Mouse (Mus musculus) C2C12 (cell line): Measurements from ENCODE around the gene Kdm4b. TPM values are rescaled to one million over a fixed set of nuclear protein-coding genes. Genes with fewer than 3 reads are reported as not detected.

Experiments used
- H3K27me3 ChIP-seq: one replicate; pipeline ENCODE4 v1.6.1; 2011; ENCODE audit not compliant: control insufficient read depth, insufficient read depth, insufficient read length
- H3K36me3 ChIP-seq: one replicate; pipeline ENCODE4 v1.6.1; 2011; ENCODE audit not compliant: control insufficient read depth, insufficient read depth
- H3K4me3 ChIP-seq: one replicate; pipeline ENCODE4 v1.5.1; 2011; ENCODE audit warnings: mild to moderate bottlenecking, control low read depth; ENCODE audit not compliant: poor library complexity, insufficient read depth, severe bottlenecking
- H3K79me2 ChIP-seq: one replicate; pipeline ENCODE4 v1.6.1; 2011; ENCODE audit not compliant: control insufficient read depth, insufficient read depth
- H3K79me3 ChIP-seq: one replicate; pipeline ENCODE4 v1.6.1; 2011; ENCODE audit warnings: low read depth, control low read depth
- H3ac ChIP-seq: one replicate; pipeline ENCODE3; 2011; ENCODE audit warnings: low read depth; ENCODE audit not compliant: control insufficient read depth, insufficient read length
- CEBPB ChIP-seq: IDR thresholded peaks from one replicate; pipeline ENCODE4 v1.6.1; 2011; ENCODE audit warnings: low read depth, mild to moderate bottlenecking, control low read depth, moderate library complexity
- CTCF ChIP-seq: IDR thresholded peaks from one replicate; pipeline ENCODE4 v1.5.1; 2011; ENCODE audit not compliant: control insufficient read depth, insufficient read depth, insufficient read length
- FOSL1 ChIP-seq: IDR thresholded peaks from one replicate; pipeline ENCODE4 v1.8.0; 2011; ENCODE audit warnings: mild to moderate bottlenecking, low read length; ENCODE audit not compliant: poor library complexity, insufficient read depth, severe bottlenecking
- MAX ChIP-seq: IDR thresholded peaks from one replicate; pipeline ENCODE4 v1.6.1; 2011; ENCODE audit warnings: mild to moderate bottlenecking, control low read depth
- MYOD1 ChIP-seq: IDR thresholded peaks from one replicate; pipeline ENCODE4 v1.6.1; 2011; ENCODE audit warnings: low read depth; ENCODE audit not compliant: control insufficient read depth, insufficient read length
- MYOG ChIP-seq: IDR thresholded peaks from one replicate; pipeline ENCODE4 v1.6.1; 2011; ENCODE audit not compliant: control insufficient read depth, insufficient read length; ENCODE audit errors: extremely low read depth
- USF1 ChIP-seq: IDR thresholded peaks from one replicate; pipeline ENCODE4 v1.6.1; 2011; ENCODE audit warnings: low read depth, mild to moderate bottlenecking, control low read depth, moderate library complexity
- polyA plus RNA-seq: library from polyadenylated mRNA; unstranded; fragments of >200 nt; fragmentation: generic; extraction: Trizol; gene quantifications from one replicate; pipeline ENCODE4 v1.2.1, GENCODE M21; 2012; ENCODE audit warnings: missing spikeins

The Kdm4b gene
- polyA plus RNA-seq, 1 experiment: 10.1 TPM

- Histone ChIP-seq H3K36me3 (no peaks in the 10 kb centered on the region), H3K79me2 (no peaks in the 10 kb centered on the region), H3ac (no peak overlapping the region), H3K4me3 (no peak overlapping the region), H3K27me3 (no peaks in the 10 kb centered on the region), H3K79me3 (no peaks in the 10 kb centered on the region)
- TF ChIP-seq USF1 (no peak), MYOD1 (no peak), MAX (no peak), MYOG (no peak), CTCF (no peak), CEBPB (no peak), FOSL1 (no peak)
These were observed 55.3 kb downstream of the Kdm4b start for GRCm38 (mm10) chr17:56381183-56381582.

- H3K4me3 ChIP-seq: no peak overlapping the region
- H3K27me3 ChIP-seq: no peaks in the 10 kb centered on the region
- H3K79me2 ChIP-seq: no peaks in the 10 kb centered on the region
- H3K79me3 ChIP-seq: no peaks in the 10 kb centered on the region
- H3K36me3 ChIP-seq: peaks cover 3% of the 10 kb centered on the region
- TF ChIP-seq CTCF (no peak), MYOD1 (no peak), FOSL1 (no peak), USF1 (no peak), MYOG (no peak), CEBPB (no peak), MAX (no peak)
- no peak overlapping the region for H3ac ChIP-seq
These were observed 57.1 kb downstream of the Kdm4b start for GRCm38 (mm10) chr17:56382997-56383396.

GRCm38 (mm10) chr17:56384903-56385302, 59.0 kb downstream of the Kdm4b start:
- TF ChIP-seq FOSL1 (no peak), USF1 (no peak), MYOD1 (no peak), MYOG (no peak), CEBPB (no peak), MAX (no peak), CTCF (no peak)
- Histone ChIP-seq H3K27me3 (no peaks in the 10 kb centered on the region), H3ac (no peak overlapping the region), H3K79me2 (no peaks in the 10 kb centered on the region), H3K36me3 (peaks cover 4% of the 10 kb centered on the region), H3K4me3 (no peak overlapping the region), H3K79me3 (no peaks in the 10 kb centered on the region)

- peaks cover 7% of the 10 kb centered on the region for H3K36me3 ChIP-seq
- no peak for TF ChIP-seq USF1
These were observed 61.8 kb downstream of the Kdm4b start for GRCm38 (mm10) chr17:56387612-56388011.

GRCm38 (mm10) chr17:56393238-56393637, 67.4 kb downstream of the Kdm4b start:
- TF ChIP-seq MYOD1: no peak
- no peak for TF ChIP-seq FOSL1
- no peak for TF ChIP-seq CEBPB
- TF ChIP-seq MAX: no peak
- no peak for TF ChIP-seq MYOG
- TF ChIP-seq CTCF: no peak
- no peak for TF ChIP-seq USF1
- H3ac ChIP-seq: no peak overlapping the region

More at GRCm38 (mm10) chr17:56387612-56388011, 61.8 kb downstream of the Kdm4b start:
- Histone ChIP-seq H3K27me3 (no peaks in the 10 kb centered on the region), H3K79me2 (no peaks in the 10 kb centered on the region), H3K79me3 (no peaks in the 10 kb centered on the region), H3K4me3 (no peak overlapping the region), H3ac (no peak overlapping the region)

GRCm38 (mm10) chr17:56393889-56394288, 68.0 kb downstream of the Kdm4b start:
- H3K36me3 ChIP-seq: peaks cover 3% of the 10 kb centered on the region

More at GRCm38 (mm10) chr17:56393238-56393637, 67.4 kb downstream of the Kdm4b start:
- H3K4me3 ChIP-seq: no peak overlapping the region
- peaks cover 3% of the 10 kb centered on the region for H3K36me3 ChIP-seq
- no peaks in the 10 kb centered on the region for H3K79me3 ChIP-seq
- no peaks in the 10 kb centered on the region for H3K79me2 ChIP-seq
- H3K27me3 ChIP-seq: no peaks in the 10 kb centered on the region

More at GRCm38 (mm10) chr17:56393889-56394288, 68.0 kb downstream of the Kdm4b start:
- H3ac ChIP-seq: no peak overlapping the region
- TF ChIP-seq CEBPB (no peak), MYOG (no peak), USF1 (no peak), CTCF (no peak), MAX (no peak), MYOD1 (no peak), FOSL1 (no peak)
- no peaks in the 10 kb centered on the region for H3K27me3 ChIP-seq
- no peaks in the 10 kb centered on the region for H3K79me2 ChIP-seq
- no peaks in the 10 kb centered on the region for H3K79me3 ChIP-seq
- H3K4me3 ChIP-seq: no peak overlapping the region
